22 mouse cellular contexts compared by ENCODE assay signal in genomic region chr8:110791164-110791563, GRCm38 (mm10). TPM values are rescaled to one million over a fixed set of nuclear protein-coding genes. Genes with fewer than 3 reads are reported as not detected.
"Had no signal": no experiment of that assay in that cellular context is flagged by ENCODE, and none has a peak within 500 bp of the region (broad histone marks: within the 10 kb centered on the region; RNA-seq: fewer than 3 reads in every experiment).

No protein-coding gene starts in this region.

- H3K27ac ChIP-seq: hindbrain, embryonic 10.5 days; hindbrain, embryonic 12.5 days; hindbrain, embryonic 14.5 days; intestine, embryonic 15.5 days; layer of hippocampus, adult 2 months; left cerebral cortex, adult 2 months; limb, embryonic 10.5 days; limb, embryonic 12.5 days; liver, embryonic 13.5 days had no signal

- H3K4me2 ChIP-seq: heart, embryonic 11.5 days; hindbrain, embryonic 12.5 days; hindbrain, embryonic 14.5 days; intestine, embryonic 15.5 days; limb, embryonic 12.5 days; liver, embryonic 11.5 days; liver, embryonic 13.5 days had no signal

- H3K9me3 ChIP-seq: hindbrain, embryonic 12.5 days; intestine, embryonic 15.5 days; limb, embryonic 10.5 days had no signal

- H3K27me3 ChIP-seq: hindbrain, embryonic 12.5 days; intestine, embryonic 15.5 days; limb, embryonic 12.5 days had no signal

- DNase-seq: gastrocnemius, postnatal 25 days; heart, postnatal 4 days; kidney, adult 18-20 months; kidney, adult 9 months; kidney, postnatal 10 days; liver; liver, embryonic 13.5 days had no signal

- H3K4me1 ChIP-seq: hindbrain, embryonic 12.5 days had no signal

- ATAC-seq: forebrain, embryonic 16.5 days; hindbrain, embryonic 16.5 days; inflammation-experienced regulatory T-cells, adult 6 months; intestine, embryonic 15.5 days; intestine, postnatal 0 days had no signal

- H3K36me3 ChIP-seq: hindbrain, embryonic 10.5 days; hindbrain, embryonic 12.5 days; intestine, embryonic 15.5 days; limb, embryonic 10.5 days; limb, embryonic 12.5 days; liver, embryonic 13.5 days had no signal

- H3K9ac ChIP-seq: hindbrain, embryonic 12.5 days; hindbrain, embryonic 14.5 days; intestine, embryonic 15.5 days; limb, embryonic 12.5 days; liver, embryonic 13.5 days had no signal

- H3K4me3 ChIP-seq: hindbrain, embryonic 10.5 days; hindbrain, embryonic 12.5 days; intestine, embryonic 15.5 days; layer of hippocampus, adult 2 months; left cerebral cortex, adult 2 months; limb, embryonic 10.5 days; limb, embryonic 12.5 days; liver, embryonic 13.5 days had no signal

RNA-seq across cellular contexts. Expression of gene Il34, which starts 14.6 kb away (rescaled TPM):
- total RNA-seq: granulocyte monocyte progenitor cell, adult 5-6 weeks had no signal
- polyA plus RNA-seq: inflammation-experienced regulatory T-cells, adult 6 months had no signal
